Mouse (Mus musculus) embryonic fibroblast, embryonic 13.5 days (primary cell): ENCODE results near the gene Thsd4. TPM values are rescaled to one million over a fixed set of nuclear protein-coding genes. Genes with fewer than 3 reads are reported as not detected.

Experiments used
- H3K27ac ChIP-seq: 2 replicates; pipeline ENCODE4 v1.5.1; 2012; ENCODE audit warnings: low read length, control low read depth, inconsistent platforms; ENCODE audit not compliant: insufficient read depth
- H3K4me1 ChIP-seq: 2 replicates; pipeline ENCODE4 v1.6.1; 2011; ENCODE audit warnings: low read length; ENCODE audit not compliant: control insufficient read depth, insufficient read depth
- H3K4me3 ChIP-seq: 2 replicates; pipeline ENCODE4 v1.5.1; 2011; ENCODE audit warnings: mild to moderate bottlenecking, control low read depth, low read length; ENCODE audit not compliant: insufficient read depth
- CTCF ChIP-seq: IDR thresholded peaks from 2 replicates; pipeline ENCODE4 v1.5.1; 2011; ENCODE audit warnings: mild to moderate bottlenecking, control low read depth, low read length, moderate library complexity, borderline replicate concordance; ENCODE audit not compliant: insufficient read depth
- POLR2A ChIP-seq: IDR thresholded peaks from 2 replicates; pipeline ENCODE4 v1.6.1; 2011; ENCODE audit warnings: low read depth, mild to moderate bottlenecking, control low read depth, low read length, moderate library complexity
- polyA plus RNA-seq: library from polyadenylated mRNA; stranded (reverse); fragments of >200 nt; gene quantifications from 2 replicates; pipeline ENCODE4 v1.2.4, GENCODE M21; 2011; ENCODE audit warnings: low read depth; ENCODE audit not compliant: missing spikeins, insufficient read length

Thsd4 gene
- polyA plus RNA-seq, 1 experiment = 7.0 TPM

DNA sequence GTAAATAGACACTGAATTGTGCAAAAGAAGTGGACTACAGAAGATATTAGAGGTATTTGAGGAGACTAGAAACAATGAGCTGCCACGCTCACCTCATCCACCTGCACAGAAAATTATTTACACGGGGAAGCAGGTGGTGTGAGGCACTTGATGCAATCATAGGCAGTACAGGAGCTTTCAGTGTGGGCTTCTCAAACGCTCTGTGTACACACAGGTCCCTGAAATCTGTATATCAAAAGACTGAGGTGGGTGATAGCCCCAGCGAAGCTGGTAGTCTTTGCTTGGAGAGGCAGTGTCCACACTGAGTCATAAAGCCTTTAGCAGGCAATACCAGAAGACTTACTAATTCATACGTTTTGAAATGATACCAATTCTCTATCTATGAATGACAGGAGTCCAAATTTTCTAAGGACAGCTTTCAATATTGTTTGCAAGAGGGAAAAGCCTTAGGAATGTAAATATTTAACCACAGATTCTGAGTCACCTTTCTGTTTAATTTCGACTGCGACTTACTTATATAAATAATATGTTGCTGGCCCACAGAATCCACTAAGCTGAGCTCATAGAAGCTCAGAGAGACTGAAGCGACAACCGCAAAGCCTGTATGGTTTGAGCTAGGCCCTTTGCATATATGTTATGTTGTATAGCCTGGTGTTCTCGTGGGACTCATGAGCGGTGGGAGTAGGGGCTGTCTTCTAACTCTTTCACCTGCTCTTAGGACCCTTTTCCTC is 369.8 kb downstream of the Thsd4 start:
- no peak for TF ChIP-seq CTCF
- Histone ChIP-seq H3K27ac (peak overlapping the region; percentile 35; the same call in 1 of the 2 replicates), H3K4me1 (peaks cover 6% of the 10 kb centered on the region; the same call in 1 of the 2 replicates), H3K4me3 (no peak overlapping the region)

GRCm38 (mm10) chr9:60150511-60150910 is 371.3 kb downstream of the Thsd4 start:
- H3K4me3 ChIP-seq = no peak overlapping the region
- TF ChIP-seq CTCF (no peak), POLR2A (no peak)
- no peak overlapping the region for H3K27ac ChIP-seq
- H3K4me1 ChIP-seq = peaks cover 6% of the 10 kb centered on the region; the same call in 1 of the 2 replicates

- TF ChIP-seq CTCF (no peak), POLR2A (no peak)
- H3K27ac ChIP-seq = no peak overlapping the region
- no peak overlapping the region for H3K4me3 ChIP-seq
- H3K4me1 ChIP-seq = peaks cover 6% of the 10 kb centered on the region; the same call in 1 of the 2 replicates
These were observed 372.9 kb downstream of the Thsd4 start for GRCm38 (mm10) chr9:60148988-60149387.

DNA sequence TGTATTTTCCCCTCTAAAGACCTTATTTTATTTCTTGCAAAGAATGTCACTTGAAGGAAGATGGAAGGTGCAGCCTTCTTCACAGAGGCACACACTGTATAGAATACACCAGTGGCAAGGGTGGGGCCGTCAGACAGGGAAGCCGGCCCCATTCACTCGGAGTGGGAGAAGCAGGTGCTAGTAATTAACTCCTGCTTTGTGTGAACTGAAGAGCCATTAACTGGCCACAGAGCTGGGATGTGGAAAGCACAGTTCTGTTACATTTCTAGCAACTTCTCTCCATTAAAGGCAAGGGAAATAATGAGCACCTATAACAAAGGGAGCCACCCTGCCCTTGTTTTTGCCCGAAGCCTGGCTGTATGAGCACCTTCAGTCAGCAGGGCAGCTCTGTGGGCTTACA is 374.4 kb downstream of the Thsd4 start:
- H3K4me3 ChIP-seq = no peak overlapping the region
- H3K27ac ChIP-seq = no peak overlapping the region
- TF ChIP-seq POLR2A = no peak
- TF ChIP-seq CTCF = no peak
- H3K4me1 ChIP-seq = peaks cover 4% of the 10 kb centered on the region; the same call in 1 of the 2 replicates

DNA sequence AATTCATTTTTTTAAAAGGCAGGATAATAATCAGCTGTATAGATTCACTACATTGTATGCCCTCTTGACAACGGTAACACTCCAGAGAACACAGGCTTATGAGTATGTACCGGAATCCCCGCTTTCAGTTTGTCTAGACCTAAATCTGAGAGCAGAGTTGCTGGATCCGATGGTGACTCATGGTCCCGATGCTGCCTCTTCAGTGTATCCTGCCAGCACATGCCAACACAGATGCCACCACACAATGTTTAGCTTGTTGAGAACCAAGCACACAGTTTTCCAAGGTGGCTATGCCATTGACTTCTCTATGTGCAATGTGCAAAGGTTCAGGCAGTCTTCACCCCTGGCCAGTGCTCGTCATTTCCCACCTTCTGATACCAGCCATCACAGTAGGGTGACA is 378.0 kb downstream of the Thsd4 start:
- TF ChIP-seq POLR2A = no peak
- no peak for TF ChIP-seq CTCF
- no peak overlapping the region for H3K4me3 ChIP-seq
- peaks cover 5% of the 10 kb centered on the region; the same call in 1 of the 2 replicates for H3K4me1 ChIP-seq
- H3K27ac ChIP-seq = no peak overlapping the region

DNA sequence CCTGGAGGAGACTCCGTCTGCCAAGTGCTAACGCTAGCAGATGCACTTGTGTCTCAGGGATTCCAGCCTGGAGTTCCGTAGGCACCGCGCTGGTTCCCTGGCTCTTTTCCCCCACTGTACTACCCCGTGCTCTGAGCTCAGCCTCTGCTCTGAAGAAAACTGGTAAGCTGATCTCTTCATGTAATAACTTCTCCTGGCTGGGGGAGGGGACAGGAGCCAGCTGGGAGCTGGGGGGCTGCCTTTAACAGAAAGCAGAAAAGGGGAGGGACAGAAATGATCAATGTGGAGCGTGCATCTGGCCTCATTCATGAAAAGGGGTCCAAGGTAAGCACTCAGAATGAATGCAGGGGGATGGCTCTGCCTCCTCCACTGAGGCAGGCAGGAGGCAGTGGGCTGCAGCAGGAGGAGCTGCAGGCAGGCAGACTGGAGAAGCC is 380.7 kb downstream of the Thsd4 start:
- no peak overlapping the region for H3K27ac ChIP-seq
- H3K4me1 ChIP-seq = peaks cover 5% of the 10 kb centered on the region; the same call in 1 of the 2 replicates
- TF ChIP-seq CTCF (no peak), POLR2A (no peak)
- no peak overlapping the region for H3K4me3 ChIP-seq

GRCm38 (mm10) chr9:60140411-60140810 is 381.4 kb downstream of the Thsd4 start:
- TF ChIP-seq CTCF (no peak), POLR2A (no peak)
- Histone ChIP-seq H3K4me3 (no peak overlapping the region), H3K27ac (no peak overlapping the region), H3K4me1 (peaks cover 5% of the 10 kb centered on the region; the same call in 1 of the 2 replicates)

DNA sequence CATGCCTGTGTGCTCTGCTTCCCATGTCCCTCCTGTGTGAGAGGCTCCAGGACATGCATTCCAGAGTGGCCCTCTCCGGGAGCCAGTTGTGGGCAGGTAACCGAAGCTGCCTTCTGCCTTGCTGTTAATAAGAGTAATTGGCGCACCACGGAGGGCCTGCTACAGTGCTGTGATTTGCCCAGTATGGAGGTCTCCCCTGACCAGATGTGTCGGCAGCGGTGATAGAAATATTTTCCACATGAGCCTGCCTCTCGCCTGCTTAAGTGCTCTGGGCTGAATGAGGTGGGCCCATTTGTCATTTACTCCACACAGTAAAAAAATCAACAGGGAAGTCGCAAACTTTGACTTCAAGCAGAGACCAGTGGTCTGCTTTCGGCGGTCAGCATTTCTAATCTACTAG is 382.4 kb downstream of the Thsd4 start:
- peaks cover 5% of the 10 kb centered on the region; the same call in 1 of the 2 replicates for H3K4me1 ChIP-seq
- H3K27ac ChIP-seq = no peak overlapping the region
- no peak overlapping the region for H3K4me3 ChIP-seq
- TF ChIP-seq POLR2A (no peak), CTCF (no peak)

DNA sequence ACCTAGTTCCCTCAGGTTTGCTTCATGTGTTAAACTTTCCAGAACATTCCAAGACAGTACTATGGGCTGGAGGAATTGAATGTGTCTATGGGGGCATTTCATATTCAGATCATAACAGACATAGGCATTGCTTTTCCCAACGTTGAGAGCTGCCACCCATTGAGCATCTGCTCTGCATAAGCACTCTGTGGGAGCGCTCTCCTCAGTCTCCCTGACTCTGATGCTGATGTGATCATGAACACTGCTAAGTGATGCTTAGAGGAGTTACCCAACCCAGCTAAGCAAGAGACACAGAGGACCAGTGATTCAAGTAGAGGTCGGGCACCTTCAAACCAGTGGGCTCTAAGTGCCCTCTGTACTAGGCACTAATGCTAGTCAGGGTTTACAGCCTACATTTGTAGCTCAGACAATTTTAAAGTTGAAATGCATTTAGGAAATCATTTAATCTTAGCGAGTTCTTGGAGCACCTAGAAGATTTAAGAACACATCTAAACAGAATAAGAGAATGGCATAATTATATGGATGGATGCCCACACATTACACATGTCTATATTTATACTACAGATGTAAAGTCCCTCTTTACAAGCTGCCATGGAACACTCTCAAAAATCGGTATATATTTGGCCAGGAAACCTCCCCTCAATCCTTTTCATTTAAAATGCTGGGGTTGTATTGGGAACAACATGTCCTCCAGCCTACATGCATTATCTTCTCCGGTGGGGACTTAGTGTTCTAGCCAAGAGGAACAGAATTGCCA is 392.4 kb downstream of the Thsd4 start:
- no peak overlapping the region for H3K27ac ChIP-seq
- no peaks in the 10 kb centered on the region for H3K4me1 ChIP-seq
- no peak for TF ChIP-seq CTCF
- no peak for TF ChIP-seq POLR2A
- H3K4me3 ChIP-seq = no peak overlapping the region

DNA sequence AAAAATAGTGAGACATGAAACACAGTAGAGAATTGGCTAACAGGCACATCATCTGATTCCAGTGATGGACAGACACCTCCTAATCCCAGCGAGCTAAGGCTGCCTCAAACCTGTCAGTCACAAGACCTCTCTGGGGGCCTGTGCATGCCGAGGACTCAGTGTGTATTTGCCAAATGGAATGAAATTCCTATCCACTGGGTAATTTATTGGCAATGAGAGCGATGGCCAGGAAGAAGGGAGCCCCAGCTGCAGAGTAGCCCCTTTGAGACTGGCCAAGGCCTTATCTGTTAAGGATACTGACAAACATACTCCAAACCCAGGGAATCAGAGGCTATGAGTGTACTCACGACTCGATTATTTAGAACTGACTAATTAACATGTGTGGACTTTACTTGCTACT is 394.9 kb downstream of the Thsd4 start:
- H3K27ac ChIP-seq = no peak overlapping the region
- no peak overlapping the region for H3K4me3 ChIP-seq
- H3K4me1 ChIP-seq = no peaks in the 10 kb centered on the region
- TF ChIP-seq CTCF (no peak), POLR2A (no peak)
